ENCODE assay signal across 8 mouse cellular contexts in genomic region chr8:120143911-120144651, GRCm38 (mm10). TPM values are rescaled to one million over a fixed set of nuclear protein-coding genes. Genes with fewer than 3 reads are reported as not detected.
DNase-seq lines count a peak whose midpoint lies in the region; ATAC-seq lines count a peak whose summit lies in the region.

No protein-coding gene starts in this region.

- H3K9ac ChIP-seq in hindbrain, embryonic 12.5 days, result 0 out of 2 replicates have a peak overlapping the region, but pooled peaks have one; percentile 9
- H3K9ac ChIP-seq in midbrain, embryonic 15.5 days, result peak overlapping the region; percentile 6; the same call in 1 of the 2 replicates
- H3K9ac ChIP-seq in intestine, embryonic 15.5 days, result no peak overlapping the region

- H3K27ac ChIP-seq in heart, embryonic 10.5 days, result no peak overlapping the region; the same call in 1 of the 2 replicates
- peak overlapping the region; percentile 79 for H3K27ac ChIP-seq in hindbrain, embryonic 12.5 days
- peak overlapping the region; percentile 72 for H3K27ac ChIP-seq in midbrain, embryonic 15.5 days
- H3K27ac ChIP-seq in intestine, embryonic 15.5 days, result no peak overlapping the region

- H3K4me2 ChIP-seq in hindbrain, embryonic 12.5 days (replicated peaks), result no peak overlapping the region
- 0 out of 2 replicates have a peak overlapping the region, but pooled peaks have one; percentile 4 for H3K4me2 ChIP-seq in midbrain, embryonic 15.5 days
- H3K4me2 ChIP-seq in intestine, embryonic 15.5 days (replicated peaks), result no peak overlapping the region

- 0 out of 2 replicates have a peak, but pooled peaks have one; percentile 2 for ATAC-seq in cerebellum, adult (ENCODE audit: insufficient number of reproducible peaks, low FRiP score, low TSS enrichment)
- ATAC-seq in hindbrain, embryonic 12.5 days (ENCODE audit: low FRiP score), result no peak
- ATAC-seq in midbrain, embryonic 15.5 days (replicated peaks), result peak; percentile 70
- ATAC-seq in intestine, embryonic 15.5 days, result no peak

- peaks cover 45% of the 10 kb centered on the region for H3K4me1 ChIP-seq in heart, embryonic 10.5 days
- peaks cover 15% of the 10 kb centered on the region for H3K4me1 ChIP-seq in hindbrain, embryonic 12.5 days
- peaks cover 24% of the 10 kb centered on the region for H3K4me1 ChIP-seq in midbrain, embryonic 15.5 days
- H3K4me1 ChIP-seq in intestine, embryonic 15.5 days (replicated peaks), result peaks cover 16% of the 10 kb centered on the region

- peak; percentile 93 for DNase-seq in heart, adult 11 months
- no peak for DNase-seq in heart, embryonic 10.5 days (ENCODE audit: low spot score)
- no peak for DNase-seq in kidney, postnatal 4 days
- no peak for DNase-seq in gastrocnemius, postnatal 10 days

- peaks cover 11% of the 10 kb centered on the region for H3K36me3 ChIP-seq in heart, embryonic 10.5 days
- 0 out of 2 replicates have a peak, but pooled peaks cover 9% of the 10 kb centered on the region for H3K36me3 ChIP-seq in hindbrain, embryonic 12.5 days
- no peaks in the 10 kb centered on the region for H3K36me3 ChIP-seq in midbrain, embryonic 15.5 days (replicated peaks)
- H3K36me3 ChIP-seq in intestine, embryonic 15.5 days, result no peaks in the 10 kb centered on the region

- no peak overlapping the region for H3K4me3 ChIP-seq in heart, embryonic 10.5 days
- H3K4me3 ChIP-seq in hindbrain, embryonic 12.5 days, result no peak overlapping the region
- no peak overlapping the region for H3K4me3 ChIP-seq in midbrain, embryonic 15.5 days
- H3K4me3 ChIP-seq in intestine, embryonic 15.5 days (replicated peaks), result no peak overlapping the region

- H3K9me3 ChIP-seq in heart, embryonic 10.5 days, result no peaks in the 10 kb centered on the region
- H3K9me3 ChIP-seq in hindbrain, embryonic 12.5 days (replicated peaks), result no peaks in the 10 kb centered on the region
- no peaks in the 10 kb centered on the region for H3K9me3 ChIP-seq in midbrain, embryonic 15.5 days
- no peaks in the 10 kb centered on the region; the same call in 1 of the 2 replicates for H3K9me3 ChIP-seq in intestine, embryonic 15.5 days

- H3K27me3 ChIP-seq in heart, embryonic 10.5 days (ENCODE audit: insufficient read depth, poor library complexity, severe bottlenecking), result peaks cover 5% of the 10 kb centered on the region; the same call in 1 of the 2 replicates
- H3K27me3 ChIP-seq in hindbrain, embryonic 12.5 days, result no peaks in the 10 kb centered on the region
- H3K27me3 ChIP-seq in midbrain, embryonic 15.5 days (replicated peaks), result no peaks in the 10 kb centered on the region
- no peaks in the 10 kb centered on the region for H3K27me3 ChIP-seq in intestine, embryonic 15.5 days (replicated peaks)

- 54% methylated on average over 15 of the region's 15 CpGs for WGBS in heart, embryonic 10.5 days
- WGBS in hindbrain, embryonic 12.5 days, result 55% methylated on average over 15 of the region's 15 CpGs
- WGBS in midbrain, embryonic 15.5 days, result 46% methylated on average over 15 of the region's 15 CpGs
- WGBS in intestine, embryonic 15.5 days, result 64% methylated on average over 15 of the region's 15 CpGs

RNA-seq across cellular contexts. Expression of gene 6430548M08Rik, which starts 30.1 kb away (rescaled TPM):
- 8.2 and 11.9 TPM in 2 replicates for polyA plus RNA-seq in heart, embryonic 10.5 days (2016; fragmentation: Nextera tagmentation; extraction: Ambion mirVana)
- polyA plus RNA-seq in hindbrain, embryonic 12.5 days (2016; fragmentation: Nextera tagmentation; extraction: Ambion mirVana), result 17.2 and 18.5 TPM in 2 replicates
- polyA plus RNA-seq in midbrain, embryonic 15.5 days (2015; fragmentation: Nextera tagmentation; extraction: Ambion mirVana), result 33.6 and 35.7 TPM in 2 replicates
- 4.7 and 5.8 TPM in 2 replicates for polyA plus RNA-seq in intestine, embryonic 15.5 days (2015; fragmentation: Nextera tagmentation; extraction: Ambion mirVana)
- total RNA-seq in gastrocnemius, postnatal 10 days (2021), result 10 to 100 TPM in 1 of 2 experiments, 1 to 10 TPM in 1; 9.3 to 11.2 TPM

RNA-seq across cellular contexts. Expression of gene Fam92b, which starts 33.2 kb away (rescaled TPM):
- 0.16 and 0.31 TPM in 2 replicates for polyA plus RNA-seq in heart, embryonic 10.5 days (2016; fragmentation: Nextera tagmentation; extraction: Ambion mirVana)
- polyA plus RNA-seq in hindbrain, embryonic 12.5 days (2016; fragmentation: Nextera tagmentation; extraction: Ambion mirVana), result 1.6 and 3.0 TPM in 2 replicates
- polyA plus RNA-seq in midbrain, embryonic 15.5 days (2015; fragmentation: Nextera tagmentation; extraction: Ambion mirVana), result 2.1 and 2.2 TPM in 2 replicates
- 0.78 and 0.93 TPM in 2 replicates for polyA plus RNA-seq in intestine, embryonic 15.5 days (2015; fragmentation: Nextera tagmentation; extraction: Ambion mirVana)
- not detected for total RNA-seq in gastrocnemius, postnatal 10 days (2021)

RNA-seq across cellular contexts. Expression of gene Zdhhc7, which starts 42.8 kb away (rescaled TPM):
- 35.5 and 37.3 TPM in 2 replicates for polyA plus RNA-seq in heart, embryonic 10.5 days (2016; fragmentation: Nextera tagmentation; extraction: Ambion mirVana)
- polyA plus RNA-seq in hindbrain, embryonic 12.5 days (2016; fragmentation: Nextera tagmentation; extraction: Ambion mirVana), result 30.6 and 36.8 TPM in 2 replicates
- 31.3 and 33.8 TPM in 2 replicates for polyA plus RNA-seq in midbrain, embryonic 15.5 days (2015; fragmentation: Nextera tagmentation; extraction: Ambion mirVana)
- polyA plus RNA-seq in intestine, embryonic 15.5 days (2015; fragmentation: Nextera tagmentation; extraction: Ambion mirVana), result 34.8 and 39.7 TPM in 2 replicates
- total RNA-seq in gastrocnemius, postnatal 10 days (2021), result 10 to 100 TPM; 23.1 to 24.5 TPM

Comparison
In these comparisons a context has a peak if more than half of its experiments do, and no peak if none do; other contexts are left out.
1. H3K27ac ChIP-seq: peak in hindbrain, embryonic 12.5 days (single experiment) and midbrain, embryonic 15.5 days (single experiment); none in heart, embryonic 10.5 days (single experiment) and intestine, embryonic 15.5 days (single experiment).
2. ATAC-seq: peak in cerebellum, adult (single experiment) and midbrain, embryonic 15.5 days (single experiment); none in hindbrain, embryonic 12.5 days (single experiment) and intestine, embryonic 15.5 days (single experiment).